Mouse (Mus musculus): ENCODE results near the gene Vps52.
A peak's percentile ranks its signal among the peaks of the same experiment; 100 is the strongest.
"Not testable (repeated sequence)": the region's sequence is repeated elsewhere in the genome, so short reads cannot be mapped to it uniquely, and the experiment has no call there.

Vps52 gene

DNA sequence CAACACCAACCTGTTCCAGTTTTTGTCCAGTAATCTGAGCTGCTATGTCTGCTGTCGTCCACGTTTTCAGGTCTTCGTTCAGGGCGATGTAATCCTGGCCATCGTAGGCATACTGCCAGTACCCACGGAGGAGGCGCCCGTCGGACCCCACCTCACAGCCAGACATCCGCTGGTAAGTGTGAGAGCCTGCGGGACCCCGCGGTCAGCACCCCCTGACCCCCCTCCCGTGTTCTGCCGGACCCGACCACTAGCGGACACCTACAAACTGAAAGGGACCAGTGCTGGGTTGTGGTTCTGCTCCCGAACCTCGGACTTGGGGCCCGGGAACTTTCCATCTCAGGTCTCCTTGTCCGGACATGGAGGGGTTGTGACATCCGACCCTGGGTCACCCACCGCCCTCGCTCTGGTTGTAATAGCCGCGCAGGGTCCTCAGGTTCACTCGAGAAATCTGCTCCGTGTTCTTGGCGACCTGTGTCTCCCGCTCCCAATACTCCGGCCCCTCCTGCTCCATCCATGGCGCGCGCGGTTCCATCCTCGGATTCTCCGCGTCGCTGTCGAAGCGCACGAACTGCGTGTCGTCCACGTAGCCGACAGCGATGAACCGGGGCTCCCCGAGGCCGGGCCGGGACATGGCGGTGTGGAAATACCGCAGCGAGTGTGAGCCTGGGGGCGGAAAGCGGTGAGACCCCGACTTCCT, 22.4 kb downstream of the Vps52 start:
- no peaks in the 10 kb centered on the region for H3K9me3 ChIP-seq (ENCODE audit: low read length)
- peaks cover 33% of the 10 kb centered on the region for H3K27me3 ChIP-seq (ENCODE audit: insufficient read depth, low read length)
- H3K4me3 ChIP-seq (replicated peaks; ENCODE audit: low read length): peak overlapping the region; percentile 82
- TF ChIP-seq CTCF (conservative IDR thresholded peaks at IDR 0.05; ENCODE audit: low read length) (no peak), NANOG (IDR thresholded peaks at IDR 0.05; ENCODE audit: borderline replicate concordance, low read length) (no peak), POU5F1 (IDR thresholded peaks at IDR 0.05; ENCODE audit: borderline replicate concordance, low read length) (no peak)
- peaks cover 50% of the 10 kb centered on the region for H3K4me1 ChIP-seq (replicated peaks; ENCODE audit: low read depth, low read length)
- H3K36me3 ChIP-seq (ENCODE audit: insufficient read depth, low read length): no peaks in the 10 kb centered on the region

DNA sequence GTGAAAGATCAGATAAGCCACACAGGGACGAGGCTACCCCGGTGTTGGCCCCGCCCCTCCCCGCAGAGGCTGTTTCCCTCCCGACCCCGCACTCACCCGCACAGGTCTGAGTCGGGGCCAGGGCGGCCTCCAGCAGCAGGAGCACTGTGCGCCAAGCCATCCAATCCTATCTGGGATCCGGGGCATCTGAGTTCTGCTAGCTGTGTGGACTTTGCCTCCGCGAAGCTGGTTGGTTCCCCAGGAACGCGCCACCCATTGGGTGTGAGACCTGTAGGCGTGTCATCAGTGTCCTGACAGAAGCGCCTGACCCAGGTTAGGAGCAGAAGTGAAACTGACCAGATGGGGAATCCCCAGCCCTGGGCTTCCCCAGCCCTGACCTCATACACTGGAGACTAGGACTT, 23.0 kb downstream of the Vps52 start:
- H3K36me3 ChIP-seq (ENCODE audit: insufficient read depth, low read length): no peaks in the 10 kb centered on the region
- H3K4me1 ChIP-seq (replicated peaks; ENCODE audit: low read depth, low read length): peaks cover 50% of the 10 kb centered on the region
- peak overlapping the region; percentile 82 for H3K4me3 ChIP-seq (replicated peaks; ENCODE audit: low read length)
- H3K27me3 ChIP-seq (ENCODE audit: insufficient read depth, low read length): peaks cover 33% of the 10 kb centered on the region
- TF ChIP-seq NANOG (IDR thresholded peaks at IDR 0.05; ENCODE audit: borderline replicate concordance, low read length): no peak
- TF ChIP-seq CTCF (conservative IDR thresholded peaks at IDR 0.05; ENCODE audit: low read length): no peak
- no peak for TF ChIP-seq POU5F1 (IDR thresholded peaks at IDR 0.05; ENCODE audit: borderline replicate concordance, low read length)
- no peaks in the 10 kb centered on the region for H3K9me3 ChIP-seq (ENCODE audit: low read length)

DNA sequence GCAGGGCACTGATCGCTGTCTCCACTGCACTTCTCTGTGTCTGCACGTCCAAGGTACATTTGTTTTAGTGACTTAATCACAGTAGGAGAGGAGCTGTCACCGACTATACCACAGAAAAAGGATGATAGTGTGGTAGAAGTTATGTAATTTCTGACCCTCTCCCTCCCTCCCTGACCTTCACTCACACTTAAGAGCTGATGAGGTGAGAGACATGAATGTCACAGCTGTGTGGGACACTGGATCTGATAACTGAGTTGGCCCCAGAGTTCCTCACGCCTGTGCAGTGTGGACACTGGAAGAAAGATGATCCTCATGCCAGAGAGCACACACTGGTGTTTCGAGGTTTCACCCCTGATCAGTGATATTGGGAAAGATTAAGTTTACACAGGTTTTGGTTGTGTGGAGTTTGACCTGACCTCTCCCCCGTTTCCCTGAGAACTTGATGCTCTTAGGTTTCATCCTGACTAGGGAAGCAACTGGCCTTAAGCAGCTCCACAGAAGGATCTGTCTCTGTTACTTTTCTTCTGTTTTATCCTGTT, 24.0 kb downstream of the Vps52 start:
- no peak for TF ChIP-seq POU5F1 (IDR thresholded peaks at IDR 0.05; ENCODE audit: borderline replicate concordance, low read length)
- no peak for TF ChIP-seq CTCF (conservative IDR thresholded peaks at IDR 0.05; ENCODE audit: low read length)
- no peak for TF ChIP-seq NANOG (IDR thresholded peaks at IDR 0.05; ENCODE audit: borderline replicate concordance, low read length)
- no peaks in the 10 kb centered on the region for H3K36me3 ChIP-seq (ENCODE audit: insufficient read depth, low read length)

DNA sequence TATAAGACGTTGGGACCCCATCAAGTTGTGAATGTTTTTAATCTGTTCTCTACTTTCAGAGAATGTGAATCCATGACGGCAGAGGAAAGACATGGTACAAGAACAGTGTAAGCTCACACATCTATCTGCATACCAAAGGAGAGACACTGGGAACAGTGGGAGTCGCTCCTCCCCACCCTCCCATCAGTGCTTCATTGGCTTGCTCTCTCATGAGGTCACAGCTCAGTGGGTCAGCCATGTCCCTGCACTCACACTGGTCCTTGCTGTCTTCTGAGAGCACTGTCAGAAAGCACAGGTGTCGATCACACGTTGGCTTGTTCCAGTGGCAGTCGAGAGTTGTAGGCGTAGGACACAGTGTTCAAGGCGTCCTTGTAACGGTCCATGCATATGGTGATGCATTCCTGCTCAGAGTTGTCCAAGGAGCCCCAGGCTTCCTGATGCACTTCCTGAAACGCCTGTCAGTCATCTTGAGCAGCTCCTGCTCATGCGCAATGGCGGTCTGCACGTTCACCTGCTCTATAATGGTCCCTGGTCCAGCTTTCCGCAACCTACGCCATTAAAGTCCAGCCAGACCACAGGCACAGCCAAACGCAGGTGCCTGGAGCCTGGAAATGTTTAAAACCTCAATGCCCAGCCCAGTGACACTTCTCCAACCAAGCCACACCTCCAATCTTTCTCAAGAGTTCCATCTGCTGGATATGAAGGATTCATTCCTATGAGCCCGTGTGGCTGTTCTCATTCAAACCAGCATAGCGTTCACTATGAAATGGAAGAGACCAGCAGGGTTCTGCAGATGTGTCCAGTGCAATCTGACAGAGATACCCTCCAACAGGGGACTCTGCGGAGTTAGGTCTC, 24.8 kb downstream of the Vps52 start:
- H3K27me3 ChIP-seq (ENCODE audit: insufficient read depth, low read length): peaks cover 29% of the 10 kb centered on the region
- H3K36me3 ChIP-seq (ENCODE audit: insufficient read depth, low read length): no peaks in the 10 kb centered on the region
- H3K4me1 ChIP-seq (replicated peaks; ENCODE audit: low read depth, low read length): peaks cover 53% of the 10 kb centered on the region
- peak overlapping the region; percentile 85 for H3K4me3 ChIP-seq (replicated peaks; ENCODE audit: low read length)
- no peaks in the 10 kb centered on the region for H3K9me3 ChIP-seq (ENCODE audit: low read length)
- TF ChIP-seq POU5F1 (IDR thresholded peaks at IDR 0.05; ENCODE audit: borderline replicate concordance, low read length): no peak
- TF ChIP-seq CTCF (conservative IDR thresholded peaks at IDR 0.05; ENCODE audit: low read length): no peak
- TF ChIP-seq NANOG (IDR thresholded peaks at IDR 0.05; ENCODE audit: borderline replicate concordance, low read length): no peak

More for the DNA sequence above, 24.0 kb downstream of the Vps52 start:
- H3K4me1 ChIP-seq (replicated peaks; ENCODE audit: low read depth, low read length): peaks cover 50% of the 10 kb centered on the region
- H3K27me3 ChIP-seq (ENCODE audit: insufficient read depth, low read length): peaks cover 29% of the 10 kb centered on the region
- no peaks in the 10 kb centered on the region for H3K9me3 ChIP-seq (ENCODE audit: low read length)
- 0 out of 2 replicates have a peak overlapping the region, but pooled peaks have one; percentile 85 for H3K4me3 ChIP-seq (replicated peaks; ENCODE audit: low read length)

DNA sequence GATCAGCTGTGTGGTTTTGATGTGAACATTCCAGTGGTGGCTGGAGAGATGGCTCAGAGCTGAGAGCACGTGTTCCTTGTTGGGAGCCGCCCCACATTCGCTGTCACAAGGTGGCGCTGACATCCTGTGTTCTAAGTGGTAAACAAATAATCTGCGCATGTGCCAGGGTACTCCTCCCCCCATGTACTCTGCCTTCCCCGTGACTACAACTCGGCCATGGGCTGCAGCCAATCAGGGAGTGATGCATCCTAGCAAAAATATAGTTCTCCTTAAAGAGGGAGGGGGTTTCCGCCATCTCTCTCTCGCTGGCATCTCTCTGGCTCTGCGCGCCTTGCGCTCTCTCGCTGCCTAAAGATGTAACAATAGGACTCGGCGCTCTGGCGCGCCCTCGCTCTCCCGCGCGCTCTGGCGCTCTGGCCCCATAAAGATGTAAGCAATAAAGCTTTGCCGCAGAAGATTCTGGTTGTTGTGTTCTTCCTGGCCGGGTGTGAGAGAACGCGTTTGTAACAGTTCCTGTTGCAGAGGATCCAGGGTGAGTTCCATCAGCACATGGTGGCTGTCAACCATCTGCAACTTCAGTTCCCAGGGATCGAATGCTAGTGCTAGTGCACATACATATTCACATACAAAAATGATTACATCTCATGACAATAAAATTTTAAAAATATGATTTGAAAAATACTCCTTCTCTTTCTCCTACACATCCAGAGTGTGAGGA, 25.7 kb downstream of the Vps52 start:
- Histone ChIP-seq H3K4me3 (replicated peaks; ENCODE audit: low read length) (peak overlapping the region; percentile 85), H3K4me1 (replicated peaks; ENCODE audit: low read depth, low read length) (peaks cover 54% of the 10 kb centered on the region), H3K27me3 (ENCODE audit: insufficient read depth, low read length) (peaks cover 27% of the 10 kb centered on the region)
- H3K9me3 ChIP-seq (ENCODE audit: low read length); H3K36me3 ChIP-seq (ENCODE audit: insufficient read depth, low read length): not testable (repeated sequence)
- peak; percentile 1; the same call in 1 of the 2 replicates for TF ChIP-seq CTCF (conservative IDR thresholded peaks at IDR 0.05; ENCODE audit: low read length)

DNA sequence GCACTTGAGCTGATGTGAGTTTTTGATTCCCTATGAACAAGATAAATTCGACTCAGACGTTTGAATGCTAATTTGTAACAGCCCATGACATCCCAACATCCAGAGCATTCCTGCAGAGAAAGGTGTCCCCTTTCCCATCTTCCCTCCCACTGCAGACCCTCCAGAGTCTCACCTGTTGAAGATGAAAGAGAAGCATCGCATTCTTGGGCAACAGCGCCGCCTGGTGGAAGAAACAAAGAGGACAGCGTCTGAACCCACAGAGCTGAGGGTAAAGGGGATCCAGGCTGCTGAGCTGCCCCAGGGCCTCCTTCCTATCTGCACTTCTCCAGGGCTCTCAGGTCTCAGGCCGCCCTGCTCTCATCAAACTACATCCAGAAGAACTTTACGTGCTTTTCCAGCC, 26.5 kb downstream of the Vps52 start:
- TF ChIP-seq CTCF (conservative IDR thresholded peaks at IDR 0.05; ENCODE audit: low read length): peak; percentile 92
- H3K4me3 ChIP-seq (replicated peaks; ENCODE audit: low read length): peak overlapping the region; percentile 85; the same call in 1 of the 2 replicates
- not testable (repeated sequence) for H3K9me3 ChIP-seq (ENCODE audit: low read length); H3K36me3 ChIP-seq (ENCODE audit: insufficient read depth, low read length)
- H3K4me1 ChIP-seq (replicated peaks; ENCODE audit: low read depth, low read length): peaks cover 51% of the 10 kb centered on the region
- peaks cover 22% of the 10 kb centered on the region for H3K27me3 ChIP-seq (ENCODE audit: insufficient read depth, low read length)

DNA sequence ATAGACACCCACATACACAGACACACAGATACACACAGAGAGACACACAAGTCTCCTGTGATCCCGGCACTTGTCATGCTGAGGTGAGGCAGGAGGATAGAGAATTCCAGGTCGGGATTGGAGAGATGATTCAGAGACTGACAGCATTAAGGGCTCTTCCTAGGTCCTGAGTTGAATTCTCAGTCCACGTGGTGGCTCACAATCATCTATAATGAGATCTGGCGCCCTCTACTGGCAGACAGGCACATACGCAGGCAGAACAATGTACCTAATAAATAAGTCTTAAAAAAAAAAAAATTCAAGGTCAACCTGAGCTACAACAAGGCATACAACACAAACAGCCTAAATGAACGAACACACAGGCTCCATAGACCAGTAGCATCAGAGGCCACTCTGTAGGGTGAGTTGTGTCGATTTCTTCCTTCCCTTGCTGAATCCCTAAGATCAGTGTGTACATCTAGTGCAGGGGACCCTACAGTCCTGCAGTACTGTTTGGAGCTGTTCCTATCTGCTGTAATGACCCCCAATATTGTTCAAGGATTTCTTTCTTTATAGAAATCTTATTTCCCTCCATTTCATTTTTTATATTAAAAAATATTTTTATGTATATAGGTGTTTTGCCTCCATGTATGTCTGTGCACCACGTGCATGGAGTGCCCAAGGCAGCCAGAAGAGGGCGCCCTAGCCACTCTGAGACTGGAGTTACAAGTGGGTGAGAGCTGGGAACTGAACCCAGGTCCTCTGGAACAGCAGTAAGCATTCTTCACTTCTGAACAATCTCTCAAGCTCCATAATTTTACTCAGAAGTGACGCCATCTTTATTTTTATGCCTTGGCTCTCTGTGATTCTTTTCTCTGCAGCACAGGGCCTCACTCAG, 36.4 kb downstream of the Vps52 start:
- Histone ChIP-seq H3K4me1 (replicated peaks; ENCODE audit: low read depth, low read length) (no peaks in the 10 kb centered on the region), H3K36me3 (ENCODE audit: insufficient read depth, low read length) (no peaks in the 10 kb centered on the region), H3K27me3 (ENCODE audit: insufficient read depth, low read length) (peaks cover 34% of the 10 kb centered on the region), H3K4me3 (replicated peaks; ENCODE audit: low read length) (no peak overlapping the region), H3K9me3 (ENCODE audit: low read length) (no peaks in the 10 kb centered on the region)
- no peak for TF ChIP-seq POU5F1 (IDR thresholded peaks at IDR 0.05; ENCODE audit: borderline replicate concordance, low read length)
- TF ChIP-seq NANOG (IDR thresholded peaks at IDR 0.05; ENCODE audit: borderline replicate concordance, low read length): no peak
- peak; percentile 94 for TF ChIP-seq CTCF (conservative IDR thresholded peaks at IDR 0.05; ENCODE audit: low read length)
